Mouse (Mus musculus): ENCODE data around the gene Sec22b.

GRCm38 (mm10) chr3:97901586-97901985 is 596 bp downstream of the Sec22b start:
- no peak for TF ChIP-seq CTCF (IDR thresholded peaks at IDR 0.05; ENCODE audit: low read depth)
- no peak for TF ChIP-seq EP300 (IDR thresholded peaks at IDR 0.05; ENCODE audit: low read depth)

Data from liver, embryonic 14.5 days (tissue).